Mouse (Mus musculus): ENCODE data around the gene Zfp52.

Zfp52 gene

GRCm38 (mm10) chr17:21566220-21566619 lies 30.9 kb downstream of the Zfp52 start:
- DNase-seq (ENCODE audit: low spot score): peak; percentile 48

GRCm38 (mm10) chr17:21566728-21567349 lies 31.5 kb downstream of the Zfp52 start, which contains the start of gene Zfp948:
TSS of gene Zfp948 (plus strand) at chr17:21567008.
- DNase-seq (ENCODE audit: low spot score): peak; percentile 86

- peak; percentile 7 for DNase-seq (ENCODE audit: low spot score)
Measured at GRCm38 (mm10) chr17:21567696-21568095, 32.4 kb downstream of the Zfp52 start.

- no peak for DNase-seq (ENCODE audit: low spot score)
Measured at GRCm38 (mm10) chr17:21579080-21579479, 43.7 kb downstream of the Zfp52 start.

- DNase-seq (ENCODE audit: low spot score): peak; percentile 49
Measured at GRCm38 (mm10) chr17:21579493-21580175, 44.3 kb downstream of the Zfp52 start.

GRCm38 (mm10) chr17:21585521-21585920 lies 50.2 kb downstream of the Zfp52 start:
- DNase-seq (ENCODE audit: low spot score): no peak

Measured in urinary bladder, postnatal 14 days (tissue).